Mouse (Mus musculus) right cerebral cortex, postnatal 36 days (tissue): Measurements from ENCODE around the gene Eif4a3.
"Not testable (repeated sequence)": the region's sequence is repeated elsewhere in the genome, so short reads cannot be mapped to it uniquely, and the experiment has no call there.

Experiments
- DNase-seq, 2 experiments: peaks; one replicate each; pipeline ENCODE4 v3.0.0; 2022; ENCODE audit warnings: low spot score in 2 of 2, mixed read lengths in 1 of 2

Eif4a3 gene

DNA sequence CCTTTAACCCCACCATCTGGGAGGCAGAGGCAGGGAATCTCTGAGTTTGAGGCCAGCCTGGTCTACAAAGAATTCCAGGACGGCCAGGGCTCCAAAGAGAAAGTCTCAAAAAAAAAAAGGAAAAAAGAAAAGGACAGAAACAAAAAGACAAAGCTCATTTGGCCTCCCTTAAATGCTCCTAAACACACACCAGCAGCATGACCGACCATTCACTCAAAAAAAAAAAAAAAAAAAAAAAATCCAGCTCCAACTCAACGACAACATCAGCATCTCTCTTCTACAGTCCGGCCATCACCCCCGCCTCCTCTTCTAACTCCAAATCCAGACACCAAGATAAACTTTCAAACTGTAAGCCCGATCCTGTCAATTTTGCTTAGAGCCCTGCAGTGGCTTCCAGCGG is 972 bp downstream of the Eif4a3 start:
- no peak for DNase-seq

DNA sequence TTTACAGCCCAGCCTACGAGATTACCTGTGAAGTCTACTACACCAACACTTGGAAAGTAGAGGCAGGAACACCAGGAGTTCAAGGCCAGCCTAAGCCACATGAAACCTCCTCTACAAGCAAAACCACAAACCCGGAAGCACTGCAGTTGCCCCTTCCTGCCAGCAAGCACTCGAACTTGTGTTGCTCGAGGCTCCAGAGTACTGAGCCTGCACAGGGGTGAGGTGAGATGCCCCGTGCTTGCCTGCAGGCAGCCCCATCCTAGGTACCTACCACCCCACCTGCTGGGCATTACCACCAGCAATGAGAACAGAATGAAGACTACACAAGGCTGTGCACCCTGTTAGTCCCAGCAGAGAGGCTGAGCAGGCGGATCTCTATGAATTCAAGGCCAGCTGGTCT is 1.9 kb downstream of the Eif4a3 start:
- DNase-seq, result no peak

DNA sequence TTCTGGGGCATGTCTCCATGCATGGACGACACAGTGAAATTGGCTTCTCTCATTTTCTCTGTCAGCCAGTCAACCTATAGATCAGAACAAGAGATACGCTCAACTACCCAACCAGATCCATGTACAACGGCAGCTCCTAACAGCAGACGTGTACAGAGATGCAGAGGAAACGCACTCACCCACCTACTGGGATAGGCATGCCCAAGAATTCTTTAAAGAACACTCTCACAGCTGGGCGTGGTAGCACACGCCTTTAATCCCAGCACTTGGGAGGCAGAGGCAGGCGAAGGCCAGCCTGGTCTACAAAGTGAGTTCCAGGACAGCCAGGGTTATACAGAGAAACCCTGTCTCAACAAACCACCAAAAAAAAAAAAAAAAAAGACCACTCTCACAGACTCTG is 7.0 kb downstream of the Eif4a3 start:
- not testable (repeated sequence) for DNase-seq

DNA sequence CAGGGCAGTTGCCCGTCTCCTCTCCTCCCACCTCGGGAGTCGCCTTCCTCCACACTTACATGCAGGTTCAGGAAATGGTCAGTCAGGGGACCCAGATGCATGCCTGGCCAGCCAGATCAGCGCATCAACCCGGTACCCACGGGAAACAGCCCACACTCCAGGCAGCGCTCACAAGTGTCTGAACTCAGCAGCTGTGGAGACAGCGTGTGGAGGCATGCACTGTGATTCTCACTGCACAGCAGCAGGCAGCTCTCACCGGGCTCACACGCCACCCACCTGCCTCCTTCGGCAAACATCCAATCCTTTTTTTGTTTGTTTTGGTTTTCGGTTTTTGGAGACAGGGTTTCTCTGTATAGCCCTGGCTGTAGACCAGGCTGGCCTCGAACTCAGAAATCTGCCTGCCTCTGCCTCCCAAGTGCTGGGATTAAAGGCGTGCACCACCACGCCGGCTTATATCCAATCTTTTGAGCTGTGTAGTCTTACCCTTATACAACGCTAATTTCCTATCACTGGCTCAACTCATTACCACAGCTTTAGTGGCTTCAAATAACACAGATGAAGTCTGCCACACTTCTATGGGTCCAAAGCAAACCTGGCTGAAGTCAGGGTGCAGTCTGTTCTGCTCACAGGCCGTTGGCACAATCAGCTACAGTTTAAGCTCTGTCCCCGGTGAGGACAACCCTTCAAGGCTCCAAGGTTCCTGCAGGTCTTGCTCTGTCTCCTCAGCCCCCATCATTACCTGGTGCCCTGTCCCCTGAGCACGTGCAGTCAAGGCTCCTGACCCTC is 12.5 kb downstream of the Eif4a3 start:
- no peak for DNase-seq

DNA sequence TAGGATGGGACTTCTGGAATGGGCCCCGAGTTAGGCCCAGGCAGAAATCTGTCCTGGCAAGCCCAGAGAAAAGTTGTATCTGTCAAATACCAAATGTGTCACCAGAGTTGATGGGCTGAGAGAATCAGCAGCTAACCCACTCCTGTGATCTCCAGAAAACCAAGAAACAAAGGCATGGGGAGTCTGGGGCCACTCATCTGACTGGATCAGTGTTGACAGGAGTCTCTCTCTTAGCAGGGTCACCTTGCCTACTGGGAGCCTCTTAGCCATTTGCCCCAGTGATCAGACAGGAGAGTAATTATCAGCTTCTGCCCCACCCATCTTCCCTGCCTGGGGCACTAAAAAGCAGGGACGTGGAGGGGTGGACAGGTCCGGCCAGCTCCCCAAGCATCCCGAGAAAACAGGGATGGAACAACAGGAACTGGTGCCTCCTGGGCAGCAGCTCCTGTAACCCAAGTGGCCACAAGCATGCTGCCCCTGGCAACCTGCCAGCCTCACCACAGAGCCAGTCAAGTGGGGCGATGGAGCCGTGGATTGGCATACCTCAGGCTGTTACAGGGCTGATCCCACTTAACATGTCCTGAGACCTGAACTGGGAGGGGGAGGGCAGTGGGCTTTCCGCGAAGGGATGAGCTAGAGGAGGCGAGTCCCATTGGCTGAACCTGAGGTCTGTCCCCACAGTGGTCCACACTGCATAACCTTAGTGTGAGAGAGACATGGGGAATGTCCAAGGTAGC is 13.9 kb downstream of the Eif4a3 start:
- no peak for DNase-seq

DNA sequence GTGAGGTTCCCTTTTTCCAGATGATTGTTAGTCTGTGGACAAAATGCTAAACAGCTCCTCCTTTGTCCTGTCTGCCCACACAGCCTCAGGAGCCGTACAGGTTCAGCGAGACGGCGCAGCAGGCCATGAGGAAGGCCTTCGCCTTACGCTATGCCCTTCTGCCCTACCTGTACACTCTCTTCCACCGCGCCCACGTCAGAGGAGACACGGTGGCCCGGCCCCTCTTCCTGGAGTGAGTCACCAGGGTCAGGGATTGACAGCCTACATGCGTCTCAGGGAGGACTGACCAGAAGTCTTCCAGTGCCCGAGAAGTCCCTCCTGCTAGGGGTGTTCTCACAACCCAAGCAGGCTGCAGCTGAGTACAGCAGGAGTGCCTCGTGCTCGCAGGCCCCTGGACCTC is 18.9 kb downstream of the Eif4a3 start:
- no peak for DNase-seq

DNA sequence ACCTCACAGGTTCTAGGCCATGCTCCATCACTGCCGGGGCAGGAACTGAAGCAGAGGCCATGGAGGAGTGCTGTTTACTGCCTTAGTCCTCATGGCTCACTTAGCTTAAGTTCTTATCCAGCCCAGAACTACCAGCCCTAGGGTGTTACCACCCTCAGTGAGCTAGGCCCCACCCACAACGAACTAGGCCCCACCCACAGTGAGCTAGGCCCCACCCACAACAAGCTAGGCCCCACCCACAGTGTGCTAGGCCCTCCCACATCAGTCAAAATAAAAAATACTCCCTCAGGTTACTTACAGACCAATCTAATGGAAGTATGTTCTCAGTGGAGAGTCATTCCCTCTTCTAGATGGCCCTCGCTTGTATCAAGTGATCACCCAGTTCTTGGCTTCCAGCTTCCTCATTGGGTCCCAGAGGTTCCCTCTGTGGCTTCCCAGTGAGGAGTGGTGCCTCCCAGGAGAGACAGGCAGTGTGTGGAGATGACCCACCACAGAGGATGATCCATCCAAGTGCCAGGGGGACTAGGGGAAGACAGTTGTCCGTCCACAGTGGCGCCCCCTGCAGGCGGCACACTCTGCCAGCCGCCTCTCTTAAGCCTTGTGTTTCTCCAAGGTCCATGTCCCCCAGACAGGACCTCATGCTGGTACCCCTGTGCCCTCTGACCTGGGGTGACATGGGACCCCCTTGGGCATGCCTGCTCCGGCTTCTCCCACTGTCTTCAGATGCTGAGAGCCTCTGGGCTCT is 26.5 kb downstream of the Eif4a3 start:
- DNase-seq, result no peak

DNA sequence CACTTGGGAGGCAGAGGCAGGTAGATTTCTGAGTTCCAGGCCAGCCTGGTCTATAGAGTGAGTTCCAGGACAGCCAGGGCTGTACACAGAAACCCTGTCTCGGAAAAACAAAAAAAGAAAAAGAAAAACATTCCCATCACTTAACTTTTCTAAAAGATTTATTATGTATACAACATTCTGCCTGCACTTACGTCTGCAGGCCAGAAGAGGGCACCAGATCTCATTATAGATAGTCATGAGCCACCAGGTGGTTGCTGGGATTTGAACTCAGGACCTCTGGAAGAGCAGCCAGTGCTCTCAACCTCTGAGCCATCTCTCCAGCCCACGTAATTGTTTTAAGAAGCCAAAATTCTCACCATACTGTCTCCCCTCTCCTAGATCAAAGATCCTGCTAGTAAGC is 27.4 kb downstream of the Eif4a3 start:
- not testable (repeated sequence) for DNase-seq

DNA sequence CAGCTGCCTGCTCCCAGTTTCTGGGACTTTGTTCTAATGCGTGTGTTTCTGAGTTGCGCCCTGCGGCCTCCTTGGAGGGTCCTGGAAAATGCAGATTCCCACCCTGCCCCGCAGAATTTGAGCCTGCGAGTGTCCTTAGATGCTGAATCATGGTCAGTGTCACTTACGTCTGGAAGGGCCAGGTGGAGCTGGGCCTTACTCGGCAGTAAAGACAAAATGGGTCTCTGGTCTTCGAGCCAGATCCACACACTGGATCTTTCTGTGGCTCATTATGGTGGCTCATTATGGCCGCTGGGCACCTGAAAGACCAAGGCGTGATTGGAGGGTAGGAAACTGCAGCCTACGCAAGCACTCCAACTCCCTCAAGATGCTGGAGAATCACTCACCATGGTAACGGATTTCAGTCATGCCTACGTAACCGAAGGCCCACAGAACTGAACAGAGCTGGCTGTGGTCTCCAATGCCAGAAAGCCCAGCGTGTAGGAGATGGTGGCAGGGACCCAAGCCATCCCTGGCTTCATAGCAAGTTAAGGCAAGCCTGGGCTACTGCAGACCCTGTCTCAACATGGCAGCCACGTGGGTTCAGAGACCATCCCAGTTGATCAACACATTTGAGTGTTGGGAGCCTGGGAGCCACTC is 31.2 kb downstream of the Eif4a3 start:
- peak; percentile 65 to 68 for DNase-seq

DNA sequence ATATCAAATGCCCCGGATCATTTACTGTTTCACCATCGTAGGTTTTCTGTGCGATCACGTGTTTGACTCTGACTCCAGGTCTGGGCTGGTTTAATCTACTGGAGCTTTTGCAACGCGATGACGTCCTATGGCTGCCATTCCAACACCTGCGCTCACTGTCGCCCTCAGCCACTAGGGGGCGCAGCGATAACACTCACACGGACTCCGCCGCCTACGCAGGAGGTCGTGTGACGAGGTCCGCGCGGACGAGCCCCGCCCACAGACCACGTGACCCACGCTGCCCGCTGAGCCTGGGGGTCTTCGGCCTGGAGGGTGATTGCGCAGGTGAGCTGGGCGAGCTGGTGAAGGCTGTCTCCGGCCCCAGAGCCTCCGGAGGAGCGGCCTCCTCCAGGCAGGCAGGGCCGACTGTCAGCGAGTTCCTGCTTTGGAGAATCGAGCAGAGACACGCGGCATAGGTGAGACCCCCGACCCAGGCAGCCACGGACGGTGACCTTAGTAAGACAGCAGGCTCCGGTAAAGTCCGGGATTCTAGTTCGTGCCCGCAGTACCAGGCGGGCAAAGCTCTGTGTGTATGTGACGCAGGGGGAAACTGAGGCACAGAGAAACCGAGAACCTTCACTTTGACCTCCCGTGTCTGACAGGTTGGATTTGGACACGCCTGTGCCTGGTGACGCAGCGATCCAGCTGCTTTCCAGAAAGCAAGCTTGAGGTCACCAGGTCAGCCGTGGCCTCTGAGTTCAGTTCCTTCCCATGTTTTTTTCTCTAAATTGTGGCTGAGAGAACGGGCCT is 31.9 kb downstream of the Eif4a3 start, which contains the start of gene Gaa:
TSS of gene Gaa (plus strand) at position 120 of the 789 bp plus-strand sequence.
- DNase-seq, result peak; percentile 94 to 96

DNA sequence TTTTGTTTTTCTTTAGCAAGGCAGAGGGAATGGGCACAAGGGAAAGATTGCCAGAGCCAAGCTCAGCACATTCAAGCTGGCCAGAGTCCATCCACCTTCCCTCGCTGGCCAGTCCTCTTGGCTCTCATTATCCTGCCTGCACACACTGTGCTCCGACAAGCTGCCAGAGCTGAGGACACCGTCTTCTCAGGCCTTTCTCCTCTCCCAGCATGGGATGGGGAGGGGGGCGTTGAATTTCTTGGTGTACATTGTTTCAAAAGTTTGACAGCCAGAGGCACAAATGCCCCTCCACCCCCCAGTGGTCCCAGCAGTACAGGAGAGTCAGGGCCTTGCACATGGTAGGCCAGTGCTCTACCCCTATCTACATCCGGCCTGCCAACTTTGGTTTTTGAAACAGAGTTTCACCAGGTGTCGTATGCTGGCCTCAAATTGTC is 32.6 kb downstream of the Eif4a3 start:
- no peak for DNase-seq

DNA sequence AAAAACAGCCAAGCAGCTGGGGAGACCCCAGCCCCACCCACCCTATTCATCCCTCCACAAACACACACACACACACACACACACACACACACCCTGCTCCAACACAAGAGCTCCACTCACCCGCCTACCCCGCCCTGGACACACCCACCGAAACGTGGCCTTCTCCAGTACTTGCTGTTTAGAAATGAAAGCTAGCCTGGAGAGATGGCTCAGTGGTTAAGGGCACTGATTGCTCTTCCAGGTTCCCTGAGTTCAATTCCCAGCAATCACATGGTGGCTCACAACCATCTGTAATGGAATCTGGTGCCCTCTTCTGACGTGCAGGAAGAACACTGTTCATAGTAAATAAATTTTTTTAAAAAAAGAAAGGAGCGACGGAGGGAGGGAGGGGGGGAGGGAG is 34.1 kb downstream of the Eif4a3 start:
- DNase-seq, result no peak

DNA sequence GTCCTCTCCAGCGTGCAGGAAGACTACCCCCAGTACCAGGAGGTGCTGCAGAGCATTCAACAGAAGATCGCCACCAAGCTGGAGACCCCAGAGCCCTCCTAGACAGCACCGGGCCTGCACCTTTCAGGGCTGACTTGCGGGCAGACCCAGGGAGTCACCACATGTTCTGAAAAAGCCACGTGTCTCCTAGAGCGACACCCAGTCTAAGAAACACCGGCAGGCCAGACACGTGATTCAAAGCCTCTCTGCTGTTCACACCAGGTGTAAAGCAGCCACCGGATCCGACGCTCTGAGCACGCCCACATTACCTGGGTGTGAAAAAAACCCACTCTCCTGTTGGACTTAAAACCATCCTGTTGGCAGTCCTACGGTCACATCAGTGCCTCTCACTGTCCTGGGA is 35.5 kb downstream of the Eif4a3 start:
- no peak for DNase-seq

DNA sequence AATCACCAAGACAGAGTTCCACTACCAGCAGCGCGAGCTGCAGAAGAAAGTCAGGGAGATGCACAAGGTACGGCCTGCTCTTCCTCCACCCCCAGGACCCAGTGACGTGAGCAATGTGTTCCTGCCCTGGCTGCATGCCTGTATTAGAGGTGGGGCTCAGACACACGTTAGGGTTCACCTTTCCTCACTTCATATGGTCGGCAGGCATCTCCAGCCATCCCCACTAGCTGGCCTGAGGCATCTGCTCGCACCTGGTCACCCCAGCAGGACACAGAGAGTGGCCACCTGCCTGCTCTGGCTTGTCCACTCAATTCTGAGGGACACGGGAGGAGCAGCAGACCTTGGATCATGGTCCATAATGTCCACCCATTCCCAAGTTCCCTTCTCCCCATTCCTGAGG is 39.9 kb downstream of the Eif4a3 start:
- no peak for DNase-seq

DNA sequence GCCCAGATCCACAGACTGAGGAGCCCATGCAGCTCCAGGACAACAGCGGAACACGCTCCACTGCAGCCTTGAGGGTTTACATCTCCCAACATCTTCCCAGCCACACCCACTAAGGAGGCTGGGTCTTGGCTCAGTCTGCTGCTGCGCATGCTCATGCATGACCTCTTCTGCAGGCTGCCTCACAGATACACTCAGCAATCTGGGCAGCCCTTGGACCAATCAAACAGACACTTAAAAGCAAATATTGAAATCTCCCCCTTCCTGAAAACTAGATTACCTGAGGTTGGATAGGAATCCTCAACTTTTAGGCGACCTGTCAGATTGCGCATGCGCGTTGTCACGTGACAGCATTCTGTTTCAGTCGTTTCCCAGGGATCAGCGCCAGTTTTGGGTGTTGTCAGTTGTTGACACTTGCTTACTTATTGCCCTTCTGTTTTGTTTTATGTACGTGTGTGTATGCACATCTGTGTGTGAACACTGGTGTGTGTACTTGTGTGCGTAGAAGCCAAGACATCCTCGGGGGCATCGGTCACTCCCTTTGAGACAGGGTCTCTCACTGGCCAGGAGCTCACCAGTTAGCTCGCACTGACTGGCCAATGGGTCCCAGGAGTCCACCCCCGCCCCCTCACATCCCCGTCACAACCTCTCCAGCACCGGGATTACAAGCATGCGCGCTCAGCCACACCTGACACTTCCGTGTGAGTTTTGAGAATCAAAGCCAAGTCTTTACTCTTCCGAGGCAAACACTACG is 41.1 kb downstream of the Eif4a3 start:
- DNase-seq, result peak; percentile 45 to 48

DNA sequence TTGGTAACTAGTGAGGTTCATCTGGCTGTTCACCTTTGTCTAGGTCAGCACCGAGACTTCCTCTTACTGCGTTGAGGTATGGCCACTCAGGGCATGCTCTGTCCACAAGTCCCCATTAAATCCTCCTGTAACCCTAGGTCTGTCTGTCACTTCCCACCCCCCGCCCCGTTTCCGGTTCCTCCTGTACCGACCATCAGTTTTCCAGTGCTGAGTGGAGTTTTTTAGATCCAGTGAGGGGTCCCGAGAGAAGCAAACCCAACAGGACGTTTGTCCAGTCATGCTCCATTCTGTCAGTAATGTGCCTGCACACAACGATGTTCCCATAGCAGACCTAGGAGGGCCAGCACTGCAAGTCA is 41.7 kb downstream of the Eif4a3 start:
- DNase-seq, result no peak

DNA sequence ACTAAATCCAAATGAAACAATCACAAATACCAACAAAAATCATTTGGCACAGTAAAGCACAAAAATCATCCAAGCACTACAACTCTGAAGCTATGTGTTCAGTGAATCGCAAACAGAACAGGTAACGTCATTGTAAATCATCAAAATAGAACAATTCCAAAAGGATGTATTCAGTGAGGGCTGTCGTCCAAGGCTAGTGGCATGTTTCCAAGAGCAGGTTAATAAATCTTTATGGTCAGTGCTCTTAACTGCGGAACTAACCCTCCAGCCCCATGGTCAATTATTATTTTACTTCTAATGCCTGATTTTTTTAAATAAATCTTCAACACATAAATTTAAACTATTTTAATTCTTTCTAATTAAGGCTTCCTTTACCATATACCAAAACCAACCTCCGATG is 43.3 kb downstream of the Eif4a3 start:
- not testable (repeated sequence) for DNase-seq

DNA sequence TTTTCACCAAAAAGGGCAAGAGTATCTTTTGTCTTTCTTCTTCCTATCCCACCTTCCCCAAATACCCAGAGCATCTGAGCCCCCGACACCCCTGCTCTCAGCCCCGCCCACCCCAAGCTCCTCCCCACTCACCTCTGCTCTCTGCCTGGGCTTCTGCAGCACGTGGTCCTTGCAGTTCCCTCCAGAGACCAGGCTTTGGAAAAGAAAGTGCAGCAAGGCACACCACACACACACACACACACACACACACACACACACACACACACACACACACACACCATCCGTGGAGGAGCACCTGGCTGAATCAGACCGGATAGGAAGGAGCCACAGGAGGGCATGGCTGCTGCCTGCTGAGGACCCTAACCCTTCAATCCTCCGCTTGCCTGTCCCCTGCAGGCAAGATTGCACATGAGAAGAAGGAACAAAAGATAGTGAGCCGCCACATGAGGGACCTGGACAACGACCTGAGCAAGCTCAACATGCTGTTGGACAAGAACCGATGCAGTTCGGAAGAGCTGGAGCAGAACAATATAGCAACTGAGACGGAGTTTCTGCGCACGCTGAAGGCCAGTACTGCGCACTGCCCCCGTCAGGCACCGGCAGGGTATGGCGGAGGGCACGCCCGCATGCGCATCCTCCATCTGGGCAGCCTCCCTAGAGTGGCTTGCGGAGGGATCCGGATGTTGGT is 46.9 kb downstream of the Eif4a3 start:
- no peak for DNase-seq

DNA sequence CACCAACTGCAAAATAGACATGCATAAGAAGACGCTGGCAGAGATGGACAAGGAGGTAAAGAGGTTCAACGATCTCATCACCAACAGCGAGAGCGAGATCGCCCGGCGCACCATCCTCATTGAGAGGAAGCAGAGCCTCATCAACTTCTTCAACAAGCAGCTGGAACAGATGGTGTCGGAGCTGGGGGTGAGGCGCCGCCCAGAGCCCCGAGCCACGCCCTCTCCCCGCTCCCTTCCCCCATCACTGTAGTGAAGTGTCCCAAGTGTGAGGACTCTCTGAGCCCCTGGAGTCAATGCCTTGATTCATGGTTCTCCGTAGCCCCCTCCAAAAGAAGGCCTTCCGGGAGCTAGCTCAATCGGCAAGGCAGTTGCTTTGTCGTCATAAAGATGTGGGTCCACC is 48.9 kb downstream of the Eif4a3 start:
- no peak for DNase-seq

DNA sequence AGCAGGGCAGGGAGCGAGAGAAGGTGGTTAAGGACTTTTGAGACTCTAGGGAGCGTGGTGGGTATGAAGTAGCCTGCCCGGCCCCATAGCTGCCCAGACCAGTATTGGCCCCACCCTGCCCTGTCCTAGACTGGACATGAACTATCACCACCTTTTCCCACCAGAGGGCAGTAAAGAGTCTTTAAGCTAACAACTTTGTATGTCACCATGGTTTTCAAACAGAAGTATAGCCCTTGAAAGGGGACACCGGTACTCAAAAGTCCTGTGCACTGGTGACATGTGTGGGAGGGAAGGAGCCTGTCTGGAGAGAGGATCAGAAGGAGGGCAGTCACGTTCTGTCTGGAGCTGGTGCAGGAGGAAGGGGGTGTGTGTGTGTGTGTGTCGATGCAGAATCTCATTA is 50.9 kb downstream of the Eif4a3 start:
- no peak for DNase-seq
